Mouse (Mus musculus) lung, postnatal 0 days (tissue): ENCODE data around the gene Corin.

Source experiments
- CTCF ChIP-seq: IDR thresholded peaks from 2 replicates; pipeline ENCODE4 v1.5.1; 2016; ENCODE audit warnings: antibody characterized with exemption, mild to moderate bottlenecking
- EP300 ChIP-seq: IDR thresholded peaks from 2 replicates; pipeline ENCODE4 v1.6.1; 2016; ENCODE audit warnings: antibody characterized with exemption, mild to moderate bottlenecking, control low read depth

DNA sequence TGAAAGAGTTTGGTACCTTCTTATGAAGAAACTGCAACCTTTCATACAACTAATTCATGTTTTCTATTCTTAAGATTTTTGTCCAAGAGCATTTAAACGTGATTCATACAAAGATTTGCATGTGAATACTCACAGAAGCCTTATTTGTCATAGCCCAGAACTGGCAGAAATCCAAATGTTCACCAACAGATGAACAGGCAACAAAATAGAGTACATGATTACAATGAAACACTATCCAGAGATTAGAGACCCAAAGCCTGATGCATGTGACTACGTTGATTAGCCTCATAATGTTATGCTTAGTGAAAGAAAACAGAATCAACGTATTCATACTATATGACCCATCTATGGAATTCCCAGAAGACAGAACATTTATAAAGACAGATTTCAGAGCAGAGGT, 140.4 kb downstream of the Corin start:
- no peak for TF ChIP-seq CTCF
- no peak for TF ChIP-seq EP300
